Mouse (Mus musculus): ENCODE measurements at regions not wholly inside any gene's neighbourhood (a gene's known extent, or its start where the extent isn't known, plus 50 kb on each side); places are given as distances from the start of the nearest gene placed in this dataset.

DNA sequence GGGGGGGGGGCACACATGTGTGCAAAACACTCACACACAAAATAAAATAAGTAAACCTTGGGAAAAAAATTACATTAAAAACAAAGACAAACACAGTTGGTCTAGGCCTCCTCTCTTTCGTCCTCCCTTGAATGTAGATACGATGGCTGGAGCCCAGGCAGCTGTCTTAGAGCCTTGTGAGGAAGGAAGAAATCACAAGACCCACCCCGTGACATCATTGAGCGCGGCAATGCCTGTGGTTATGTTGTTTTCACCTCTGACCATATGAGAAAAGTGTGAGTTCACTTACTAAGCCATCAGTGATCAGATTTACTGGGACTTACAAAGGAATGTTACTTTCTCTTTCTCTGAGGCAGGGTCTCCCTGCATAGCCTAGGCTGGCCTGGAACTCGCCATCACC lies 64.8 kb upstream of the Slc6a6 start:
- no peak for ATAC-seq (ENCODE audit: low TSS enrichment)

DNA sequence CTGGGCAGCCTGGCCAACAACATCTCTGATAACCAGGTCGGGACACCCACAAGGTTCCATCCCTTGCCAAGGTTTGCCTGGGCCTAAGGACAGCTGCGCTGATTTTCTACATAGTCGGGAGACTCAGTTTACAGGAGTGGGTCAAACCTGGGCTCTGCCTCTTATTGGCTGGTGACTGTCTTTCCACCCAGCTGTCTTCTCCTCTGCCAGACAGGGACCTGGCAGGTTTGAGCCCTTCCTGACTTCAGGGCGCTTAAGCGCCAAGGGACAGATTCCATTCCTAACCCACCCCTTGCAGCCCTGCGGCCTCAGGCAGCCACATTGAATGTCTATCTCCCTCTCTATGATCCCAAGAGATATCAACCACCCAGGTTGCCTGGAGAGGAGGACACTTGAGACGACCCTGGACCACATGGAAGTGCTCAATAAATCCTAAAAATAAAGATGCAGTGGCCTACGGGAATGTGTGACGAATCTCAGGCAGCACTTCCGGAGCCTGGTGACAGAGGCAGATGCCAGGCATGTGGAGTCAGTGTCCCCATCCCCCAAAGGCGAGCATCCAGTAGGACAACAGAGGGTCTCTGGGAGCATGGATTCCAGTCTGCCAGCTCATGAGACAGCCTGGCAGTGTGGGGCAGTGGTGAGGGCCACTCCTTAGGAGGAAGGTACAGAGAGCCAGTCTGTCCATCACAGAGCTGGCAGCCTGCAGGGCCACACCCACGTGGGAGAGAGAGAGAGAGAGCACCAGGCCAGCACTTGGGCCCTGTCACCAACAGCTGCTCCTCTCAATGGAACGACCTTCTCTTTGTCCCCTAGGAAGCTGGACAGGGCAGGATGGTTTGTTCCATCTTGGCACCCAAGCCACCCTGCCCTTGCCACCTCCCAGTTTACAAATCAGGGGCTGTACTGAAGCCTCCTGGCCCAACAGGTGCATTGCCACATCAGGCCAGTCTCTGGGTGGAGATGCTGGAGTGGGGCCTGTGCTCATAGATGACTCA lies 63.8 kb upstream of the Slc6a6 start:
- no peak for ATAC-seq (ENCODE audit: low TSS enrichment)

DNA sequence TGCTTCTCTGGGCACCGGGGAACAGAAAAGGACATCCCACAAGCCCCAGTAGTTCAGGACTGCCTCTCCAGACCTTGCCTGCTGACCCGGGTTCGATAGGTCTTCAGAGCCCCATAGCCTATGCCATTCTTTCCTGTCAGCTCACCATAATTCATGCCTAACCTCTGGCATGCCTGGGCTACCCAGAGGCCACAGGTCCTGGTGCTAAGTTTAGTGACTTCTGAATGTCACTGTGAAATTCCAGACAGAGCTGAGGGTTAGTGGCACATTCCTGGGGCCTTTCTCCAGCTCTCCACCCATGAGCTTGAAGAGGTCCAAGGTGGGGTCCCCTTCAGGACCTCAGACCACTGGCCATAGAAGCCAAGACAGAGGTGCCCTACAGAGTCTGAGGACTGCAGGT lies 62.4 kb upstream of the Slc6a6 start:
- no peak for ATAC-seq (ENCODE audit: low TSS enrichment)

DNA sequence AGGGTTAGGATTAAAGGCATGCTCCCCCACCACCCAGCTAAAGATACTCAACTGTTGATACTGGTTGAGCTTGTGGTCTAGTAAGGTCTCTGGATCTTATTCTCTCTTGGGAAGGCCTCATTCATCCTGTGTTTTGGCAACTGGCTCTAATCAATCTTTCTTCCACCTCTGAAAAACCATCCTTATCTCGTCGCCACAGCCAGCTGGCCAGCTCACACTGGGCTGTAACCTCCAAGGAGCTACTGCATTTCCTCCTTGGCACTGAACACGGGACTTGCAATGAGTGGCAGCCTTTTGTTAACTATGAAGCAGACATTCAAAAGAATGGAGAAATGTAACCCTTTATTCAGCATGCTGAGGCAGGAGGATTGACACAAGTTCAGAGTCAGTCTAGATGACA lies 61.4 kb upstream of the Slc6a6 start:
- ATAC-seq (ENCODE audit: low TSS enrichment), result no peak

DNA sequence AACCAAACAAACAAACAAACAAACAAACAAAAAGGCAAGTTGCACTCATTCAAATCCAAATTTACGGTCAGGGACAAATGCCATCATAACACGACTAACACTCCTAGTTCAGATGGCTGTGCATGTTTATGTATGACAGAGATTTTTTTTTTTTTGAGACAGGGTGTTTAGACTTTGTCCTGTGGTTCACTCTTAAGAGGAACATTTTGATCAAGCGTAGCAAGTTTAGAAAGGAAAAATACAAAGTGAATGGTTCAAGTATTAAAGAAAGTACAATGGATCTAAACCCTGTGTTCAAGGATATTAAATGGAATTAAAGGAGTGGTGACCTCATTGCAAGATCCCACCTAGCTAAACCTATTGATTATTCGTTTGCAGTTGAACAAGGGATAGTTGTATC lies 60.2 kb upstream of the Slc6a6 start:
- no peak for ATAC-seq (ENCODE audit: low TSS enrichment)

DNA sequence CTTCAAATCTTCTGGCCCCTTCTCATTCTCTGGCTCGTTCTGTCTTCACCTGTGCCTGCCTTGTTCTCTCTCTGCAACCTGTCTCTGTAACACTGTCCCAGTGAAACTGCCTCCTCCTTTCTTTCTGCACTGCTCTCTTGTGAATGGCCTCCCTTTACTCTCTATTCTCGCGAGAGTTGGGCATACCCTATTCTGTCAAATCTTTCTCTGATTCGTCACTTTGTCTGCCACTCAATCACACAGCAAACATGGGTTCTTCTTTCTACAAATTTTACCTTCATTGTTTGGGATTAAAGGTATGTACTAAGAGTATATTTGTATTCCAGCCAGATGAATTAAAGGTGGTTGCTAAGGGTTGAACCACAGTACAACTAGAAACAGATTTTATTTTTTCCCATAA lies 54.6 kb upstream of the Slc6a6 start:
- no peak for ATAC-seq (ENCODE audit: low TSS enrichment)

DNA sequence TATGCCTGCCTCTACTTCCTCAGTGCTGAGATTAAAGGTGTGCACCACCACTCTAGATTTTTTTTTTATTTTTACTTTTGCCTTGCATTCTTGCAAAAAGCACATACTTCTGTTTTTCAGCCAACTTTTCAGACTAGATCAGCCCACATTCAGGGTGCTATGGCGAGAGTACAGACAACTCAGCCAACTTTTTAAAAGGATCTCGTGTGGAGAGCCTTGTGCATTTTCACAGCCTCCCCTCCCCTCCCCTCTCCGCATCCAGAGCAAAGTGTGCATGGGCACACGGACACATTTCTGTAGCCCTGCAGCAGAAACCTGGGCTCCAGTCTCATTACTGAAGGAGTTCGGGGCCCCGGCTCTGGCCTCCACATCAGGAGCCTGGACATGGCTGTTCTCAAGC lies 52.6 kb upstream of the Slc6a6 start:
- ATAC-seq (ENCODE audit: low TSS enrichment), result peak; percentile 79
